Mouse (Mus musculus): ENCODE results near the gene Hoxb5. TPM values are rescaled to one million over a fixed set of nuclear protein-coding genes. Genes with fewer than 3 reads are reported as not detected.

Hoxb5 gene
- polyA plus RNA-seq, 1 experiment from 2014 or later = 18.8 TPM

DNA sequence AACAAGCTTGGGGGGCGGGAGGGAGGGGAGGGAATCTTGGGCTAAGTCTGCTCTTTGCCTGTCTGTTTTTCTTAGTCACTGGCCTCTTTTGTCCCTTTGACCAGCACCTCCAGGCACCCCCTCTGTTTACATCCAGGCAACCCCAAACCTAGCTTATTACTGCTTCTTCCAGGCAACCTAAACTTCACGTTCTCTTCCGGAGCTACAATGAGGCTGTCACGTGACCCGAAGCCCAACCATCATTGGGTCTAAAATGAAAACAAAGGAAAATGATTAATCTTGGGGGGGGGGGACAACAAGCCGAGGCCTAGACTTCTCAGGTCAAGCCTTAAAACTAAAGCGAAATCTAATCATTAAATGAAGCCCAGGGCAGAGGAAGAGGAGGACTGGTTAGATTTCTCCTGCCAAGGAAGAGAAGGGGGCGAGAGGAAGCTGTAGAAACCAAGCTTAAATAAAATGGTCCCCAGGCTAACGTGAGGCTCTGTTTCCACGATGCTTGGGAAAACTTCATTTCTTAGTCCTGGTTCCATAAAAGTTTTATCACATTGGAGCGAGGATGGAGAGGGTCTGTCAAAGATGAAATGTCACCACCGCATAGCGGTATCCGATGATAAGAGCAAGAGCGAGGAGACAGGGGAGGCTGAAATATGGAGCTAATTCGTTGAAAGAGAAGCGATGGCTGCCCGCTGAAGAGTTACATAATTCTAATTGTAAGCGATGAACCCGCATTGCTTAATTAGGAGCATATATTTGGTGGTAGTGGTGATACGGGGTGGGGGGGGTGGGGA lies 45.2 kb downstream of the Hoxb5 start:
- peaks cover 22% of the 10 kb centered on the region for H3K36me3 ChIP-seq
- peak overlapping the region; percentile 18; the same call in 1 of the 2 replicates for H3K4me3 ChIP-seq (replicated peaks)
- 11% methylated on average over 21 of the region's 21 CpGs for WGBS
- peak overlapping the region; percentile 99 for H3K27ac ChIP-seq
- peak overlapping the region; percentile 49 for H3K4me2 ChIP-seq
- H3K9ac ChIP-seq = peak overlapping the region; percentile 94
- no peaks in the 10 kb centered on the region for H3K27me3 ChIP-seq
- H3K9me3 ChIP-seq (replicated peaks) = no peaks in the 10 kb centered on the region
- no peak for ATAC-seq (replicated peaks; ENCODE audit: low FRiP score)
- peaks cover 80% of the 10 kb centered on the region for H3K4me1 ChIP-seq

DNA sequence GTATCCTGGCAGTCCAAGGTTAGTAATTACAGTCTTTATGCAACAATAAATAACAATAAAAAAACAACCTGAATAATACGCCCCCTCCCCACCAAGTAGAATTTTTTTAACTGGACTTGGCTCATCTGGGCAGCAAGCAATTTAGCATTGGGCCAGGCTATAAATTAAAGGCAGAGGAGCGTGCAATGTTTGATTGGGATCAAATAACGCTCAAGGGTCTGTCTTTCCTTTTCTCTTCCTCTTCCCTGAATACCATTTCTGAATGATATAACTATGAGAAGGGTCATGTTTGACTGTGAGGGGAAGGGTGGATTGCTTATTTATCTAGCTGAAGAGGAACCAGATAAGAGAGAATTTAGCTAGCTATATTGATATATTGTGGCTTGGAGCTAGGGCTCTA lies 45.9 kb downstream of the Hoxb5 start:
- Histone ChIP-seq H3K27ac (peak overlapping the region; percentile 99), H3K27me3 (no peaks in the 10 kb centered on the region), H3K36me3 (peaks cover 22% of the 10 kb centered on the region), H3K4me2 (peak overlapping the region; percentile 49), H3K9ac (peak overlapping the region; percentile 94), H3K4me1 (peaks cover 73% of the 10 kb centered on the region), H3K4me3 (replicated peaks) (peak overlapping the region; percentile 25; the same call in 1 of the 2 replicates), H3K9me3 (replicated peaks) (no peaks in the 10 kb centered on the region)
- no peak for ATAC-seq (replicated peaks; ENCODE audit: low FRiP score)
- 11% methylated on average over 3 of the region's 3 CpGs for WGBS

DNA sequence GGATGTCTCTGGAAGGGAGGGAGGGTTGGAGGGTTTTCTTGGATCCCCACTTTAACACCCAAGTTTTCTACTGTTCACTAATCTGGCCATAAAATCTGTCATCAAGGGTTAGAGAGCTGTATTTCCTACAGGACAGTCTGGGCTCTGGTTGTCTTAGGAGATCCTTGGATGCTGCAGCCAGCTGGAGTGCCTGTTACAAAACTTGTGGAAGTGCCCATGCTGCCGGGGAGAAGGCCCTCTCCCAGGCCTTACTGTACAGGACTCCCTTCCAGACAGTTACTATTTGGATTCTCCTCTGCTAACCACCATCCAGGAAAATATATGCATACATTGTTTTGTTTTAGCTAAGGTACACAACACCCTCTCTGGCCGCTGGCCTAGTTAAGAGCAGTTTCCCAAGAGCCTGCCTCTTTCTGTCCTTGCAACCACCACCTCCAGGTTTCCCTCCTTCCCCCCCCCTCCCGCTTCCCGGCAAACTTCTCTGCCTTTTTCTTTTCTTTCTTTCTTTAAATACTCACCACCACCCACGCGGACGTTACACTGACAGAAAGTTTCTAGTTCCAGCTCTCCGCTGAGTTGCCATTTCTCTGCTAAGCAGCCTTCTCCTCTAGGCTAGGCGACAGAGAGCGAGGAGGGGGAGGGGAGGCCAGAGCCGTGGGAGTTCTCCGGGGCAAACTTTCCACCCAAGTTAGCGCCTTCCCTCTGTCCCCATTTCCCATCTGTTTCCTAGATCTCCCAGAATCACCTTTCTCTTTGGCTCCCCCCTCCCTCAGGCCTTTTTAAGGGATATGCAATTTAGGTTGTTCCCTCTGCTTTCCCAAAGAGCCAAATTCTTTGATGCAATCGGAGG lies 46.6 kb downstream of the Hoxb5 start:
- Histone ChIP-seq H3K36me3 (peaks cover 16% of the 10 kb centered on the region), H3K9ac (peak overlapping the region; percentile 94), H3K4me3 (replicated peaks) (peak overlapping the region; percentile 25), H3K4me2 (peak overlapping the region; percentile 49), H3K27ac (peak overlapping the region; percentile 99), H3K4me1 (peaks cover 71% of the 10 kb centered on the region), H3K27me3 (no peaks in the 10 kb centered on the region), H3K9me3 (replicated peaks) (no peaks in the 10 kb centered on the region)
- no peak; the same call in 1 of the 2 replicates for ATAC-seq (replicated peaks; ENCODE audit: low FRiP score)
- WGBS = 3% methylated on average over 14 of the region's 14 CpGs

DNA sequence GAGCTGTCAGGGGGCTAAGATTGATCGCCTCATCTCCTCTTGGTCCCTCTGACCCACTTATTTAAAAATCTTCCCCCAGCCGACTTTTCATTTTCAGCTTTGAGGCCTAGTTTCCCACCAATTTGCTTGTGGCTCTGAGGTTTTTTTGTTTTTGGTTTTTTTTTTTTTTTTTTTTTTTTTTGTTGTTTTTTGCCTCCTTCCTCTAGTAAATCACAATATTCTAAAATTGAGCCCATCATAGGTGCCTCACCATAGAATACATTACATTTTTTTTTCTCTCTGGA lies 47.1 kb downstream of the Hoxb5 start, which contains the start of gene Hoxb2:
TSS of gene Hoxb2 (plus strand) at position 185 of the 284 bp plus-strand sequence.
- Histone ChIP-seq H3K4me3 (replicated peaks) (peak within 1 kb of the TSS; percentile 68), H3K4me1 (peaks cover 71% of the 10 kb centered on the region), H3K4me2 (peak within 1 kb of the TSS; percentile 81), H3K9me3 (replicated peaks) (no peaks in the 10 kb centered on the region), H3K36me3 (peaks cover 14% of the 10 kb centered on the region), H3K27ac (peak within 1 kb of the TSS; percentile 99), H3K9ac (peak within 1 kb of the TSS; percentile 94), H3K27me3 (no peaks in the 10 kb centered on the region)
- 14% methylated on average over 2 of the region's 2 CpGs for WGBS
- ATAC-seq (replicated peaks; ENCODE audit: low FRiP score) = no peak

DNA sequence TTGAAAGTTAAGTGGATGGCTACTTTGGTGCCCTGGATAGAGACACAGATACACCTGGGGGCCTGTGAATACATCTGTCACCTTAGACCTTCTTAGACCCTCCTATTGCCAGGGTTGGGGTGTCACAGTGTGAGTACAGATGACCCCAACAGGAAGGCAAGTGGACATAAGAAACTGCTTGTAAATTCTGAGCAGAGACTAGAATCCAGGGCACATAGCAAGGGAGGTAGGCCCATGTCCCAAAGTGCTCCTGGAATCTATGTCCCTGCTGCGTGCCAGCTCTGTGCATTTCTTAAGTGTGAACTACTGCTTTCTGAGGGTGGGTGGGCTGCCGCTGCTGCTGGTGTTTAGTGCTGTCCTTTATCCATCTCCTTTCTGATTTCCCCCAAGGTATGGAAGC lies 47.7 kb downstream of the Hoxb5 start:
- Histone ChIP-seq H3K4me1 (peaks cover 68% of the 10 kb centered on the region), H3K4me3 (replicated peaks) (peak overlapping the region; percentile 68; the same call in 1 of the 2 replicates), H3K27ac (peak overlapping the region; percentile 99), H3K9ac (peak overlapping the region; percentile 94), H3K9me3 (replicated peaks) (no peaks in the 10 kb centered on the region), H3K27me3 (no peaks in the 10 kb centered on the region), H3K4me2 (peak overlapping the region; percentile 81), H3K36me3 (peaks cover 11% of the 10 kb centered on the region)
- no peak for ATAC-seq (replicated peaks; ENCODE audit: low FRiP score)
- 32% methylated on average over 2 of the region's 2 CpGs for WGBS

DNA sequence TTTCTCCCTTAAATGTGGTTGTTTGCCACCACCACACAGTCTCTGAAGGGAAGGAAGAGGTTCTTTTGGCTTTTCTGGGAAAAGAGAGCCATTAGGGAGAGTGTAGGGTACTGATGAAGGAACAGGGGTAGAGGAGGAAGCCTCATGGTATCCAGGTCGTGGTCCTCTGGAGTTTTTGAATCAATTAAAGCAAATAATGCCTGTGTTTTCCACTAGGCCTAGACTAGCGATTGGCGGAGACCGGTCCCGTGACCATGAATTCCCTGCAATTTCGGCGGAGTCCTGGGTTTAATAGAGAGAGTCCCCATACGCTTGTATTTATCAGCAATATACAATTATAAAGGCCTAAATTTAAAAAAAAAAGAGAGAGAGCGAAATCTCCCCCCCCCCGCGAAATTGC lies 48.2 kb downstream of the Hoxb5 start:
- Histone ChIP-seq H3K9ac (peak overlapping the region; percentile 94), H3K9me3 (replicated peaks) (no peaks in the 10 kb centered on the region), H3K27me3 (no peaks in the 10 kb centered on the region), H3K4me2 (peak overlapping the region; percentile 81), H3K4me3 (replicated peaks) (peak overlapping the region; percentile 68), H3K36me3 (peaks cover 6% of the 10 kb centered on the region; the same call in 1 of the 2 replicates), H3K27ac (peak overlapping the region; percentile 99), H3K4me1 (peaks cover 68% of the 10 kb centered on the region)
- no peak for ATAC-seq (replicated peaks; ENCODE audit: low FRiP score)
- WGBS = 5% methylated on average over 11 of the region's 11 CpGs

DNA sequence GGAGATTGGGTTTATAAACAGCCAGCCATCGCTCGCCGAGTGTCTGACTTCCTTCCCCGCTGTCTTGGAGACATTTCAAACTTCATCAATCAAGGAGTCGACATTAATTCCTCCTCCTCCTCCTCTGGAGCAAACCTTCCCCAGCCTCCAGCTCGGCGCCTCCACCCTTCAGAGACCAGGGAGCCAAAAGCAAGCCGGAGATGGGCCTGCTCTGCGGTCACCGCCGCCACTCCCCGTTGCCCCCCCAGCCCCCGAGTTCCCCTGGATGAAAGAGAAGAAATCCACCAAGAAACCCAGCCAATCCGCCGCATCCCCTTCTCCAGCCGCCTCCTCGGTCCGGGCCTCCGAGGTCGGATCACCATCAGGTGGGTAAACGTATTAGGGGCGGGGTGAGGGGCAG lies 48.7 kb downstream of the Hoxb5 start:
- H3K9ac ChIP-seq = peak overlapping the region; percentile 94
- H3K36me3 ChIP-seq = peaks cover under 1% of the 10 kb centered on the region; the same call in 1 of the 2 replicates
- H3K27ac ChIP-seq = peak overlapping the region; percentile 99
- ATAC-seq (replicated peaks; ENCODE audit: low FRiP score) = peak; percentile 31
- H3K4me2 ChIP-seq = peak overlapping the region; percentile 81
- H3K9me3 ChIP-seq (replicated peaks) = no peaks in the 10 kb centered on the region
- H3K4me1 ChIP-seq = peaks cover 63% of the 10 kb centered on the region
- no peaks in the 10 kb centered on the region for H3K27me3 ChIP-seq
- 1% methylated on average over 21 of the region's 22 CpGs for WGBS
- H3K4me3 ChIP-seq (replicated peaks) = peak overlapping the region; percentile 68

DNA sequence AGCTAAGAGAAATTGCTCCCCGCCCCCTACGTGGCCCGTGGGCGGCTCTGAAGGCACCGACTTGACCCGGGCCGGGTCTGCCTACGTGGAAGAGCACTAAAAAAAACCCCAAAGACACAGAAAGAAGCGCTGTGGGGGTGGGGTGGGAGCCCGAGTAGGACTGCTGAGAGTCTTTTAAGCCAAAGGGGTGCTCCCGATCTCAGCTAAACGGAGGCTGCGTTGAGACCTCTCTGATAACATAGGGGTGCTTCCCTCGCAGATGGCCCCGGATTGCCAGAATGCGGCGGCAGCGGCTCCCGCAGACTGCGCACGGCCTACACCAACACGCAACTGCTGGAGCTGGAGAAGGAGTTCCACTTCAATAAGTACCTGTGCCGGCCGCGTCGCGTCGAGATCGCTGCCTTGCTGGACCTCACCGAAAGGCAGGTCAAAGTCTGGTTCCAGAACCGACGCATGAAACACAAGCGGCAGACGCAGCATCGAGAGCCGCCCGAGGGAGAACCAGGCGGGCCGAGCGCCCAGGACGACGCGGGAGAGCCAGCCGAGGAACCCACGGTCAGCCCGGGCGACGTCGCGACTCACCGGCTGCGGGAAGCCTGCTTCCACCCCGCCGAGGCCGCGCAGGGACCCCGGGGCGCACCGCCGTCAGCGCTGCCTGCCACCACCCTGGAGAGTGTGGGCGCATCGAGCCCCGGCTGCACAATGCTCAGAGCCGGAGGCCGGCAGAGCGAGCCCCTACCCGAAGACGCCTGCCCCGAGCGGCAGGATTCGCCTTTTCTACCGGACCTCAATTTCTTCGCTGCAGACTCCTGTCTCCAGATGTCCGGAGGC lies 49.8 kb downstream of the Hoxb5 start:
- peak overlapping the region; percentile 94 for H3K9ac ChIP-seq
- H3K9me3 ChIP-seq (replicated peaks) = no peaks in the 10 kb centered on the region
- no peaks in the 10 kb centered on the region for H3K27me3 ChIP-seq
- peak overlapping the region; percentile 81 for H3K4me2 ChIP-seq
- peaks cover 56% of the 10 kb centered on the region for H3K4me1 ChIP-seq
- ATAC-seq (replicated peaks; ENCODE audit: low FRiP score) = no peak
- no peaks in the 10 kb centered on the region for H3K36me3 ChIP-seq
- peak overlapping the region; percentile 68 for H3K4me3 ChIP-seq (replicated peaks)
- WGBS = under 1% methylated on average over 75 of the region's 75 CpGs
- peak overlapping the region; percentile 99 for H3K27ac ChIP-seq

DNA sequence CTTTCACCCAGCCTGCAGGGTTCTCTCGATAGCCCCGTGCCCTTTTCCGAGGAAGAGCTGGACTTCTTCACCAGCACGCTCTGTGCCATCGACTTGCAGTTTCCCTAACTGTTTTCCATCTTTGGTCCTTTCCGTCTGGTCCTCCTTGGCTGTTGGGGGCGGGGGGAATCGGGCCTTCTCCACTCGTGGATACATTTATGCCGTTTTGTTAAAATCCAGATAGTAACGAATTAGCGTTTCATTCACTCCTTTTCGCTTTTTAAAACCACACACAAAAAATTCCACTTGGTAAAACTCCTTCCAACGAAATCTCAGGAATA lies 50.3 kb downstream of the Hoxb5 start:
- ATAC-seq (replicated peaks; ENCODE audit: low FRiP score) = no peak
- Histone ChIP-seq H3K4me2 (peak overlapping the region; percentile 81), H3K4me1 (peaks cover 50% of the 10 kb centered on the region), H3K27ac (peak overlapping the region; percentile 99), H3K9ac (peak overlapping the region; percentile 94), H3K36me3 (no peaks in the 10 kb centered on the region), H3K27me3 (no peaks in the 10 kb centered on the region), H3K9me3 (replicated peaks) (no peaks in the 10 kb centered on the region), H3K4me3 (replicated peaks) (peak overlapping the region; percentile 68)
- WGBS = 2% methylated on average over 14 of the region's 14 CpGs

DNA sequence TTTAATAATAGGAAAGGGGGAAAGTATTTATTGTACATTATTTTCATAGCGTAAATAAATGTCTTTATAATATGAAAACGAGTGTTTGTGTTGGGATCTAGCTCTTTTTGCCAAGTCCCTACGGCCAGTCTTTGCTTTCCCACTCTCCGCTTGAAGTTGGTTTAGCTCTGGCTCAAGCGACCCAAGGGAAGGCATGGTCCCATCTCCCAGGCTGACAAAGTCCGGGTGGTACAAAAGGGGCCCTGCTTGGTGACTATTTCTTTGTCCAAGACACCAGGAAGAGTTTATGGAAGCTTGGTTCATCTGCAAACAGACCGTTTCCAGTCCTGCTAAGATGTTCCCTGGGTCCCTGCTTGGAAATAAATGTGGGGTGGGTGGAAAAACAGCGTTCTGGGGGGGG lies 50.8 kb downstream of the Hoxb5 start:
- no peaks in the 10 kb centered on the region for H3K36me3 ChIP-seq
- no peaks in the 10 kb centered on the region for H3K27me3 ChIP-seq
- ATAC-seq (replicated peaks; ENCODE audit: low FRiP score) = no peak
- peak overlapping the region; percentile 96 for H3K27ac ChIP-seq
- H3K9ac ChIP-seq = peak overlapping the region; percentile 94
- H3K4me1 ChIP-seq = peaks cover 46% of the 10 kb centered on the region
- H3K9me3 ChIP-seq (replicated peaks) = no peaks in the 10 kb centered on the region
- peak overlapping the region; percentile 68 for H3K4me3 ChIP-seq (replicated peaks)
- peak overlapping the region; percentile 81 for H3K4me2 ChIP-seq
- 7% methylated on average over 8 of the region's 8 CpGs for WGBS

DNA sequence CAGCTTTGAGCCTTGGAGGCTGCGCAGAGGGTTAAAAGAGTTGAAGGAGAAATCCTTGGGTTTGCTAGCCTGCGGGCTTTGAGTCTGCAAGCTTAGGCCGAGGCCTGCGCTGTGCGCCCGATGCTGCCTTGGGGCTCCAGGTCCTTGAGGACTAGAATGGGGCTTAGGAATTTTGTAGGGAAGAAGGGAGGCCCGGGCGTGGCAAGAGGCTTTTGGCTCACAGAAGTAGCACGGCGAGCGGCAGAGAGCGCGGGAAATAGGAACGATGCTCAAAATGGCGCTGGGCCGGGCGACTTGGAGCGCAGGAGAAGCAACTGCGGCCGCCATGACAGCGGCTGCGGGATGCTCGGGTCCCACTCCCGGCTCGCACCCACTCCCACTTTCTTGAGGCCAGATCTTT lies 51.2 kb downstream of the Hoxb5 start:
- Histone ChIP-seq H3K9me3 (replicated peaks) (no peaks in the 10 kb centered on the region), H3K4me2 (peak overlapping the region; percentile 81), H3K27me3 (no peaks in the 10 kb centered on the region), H3K27ac (peak overlapping the region; percentile 96), H3K36me3 (no peaks in the 10 kb centered on the region), H3K9ac (peak overlapping the region; percentile 94), H3K4me1 (peaks cover 41% of the 10 kb centered on the region), H3K4me3 (replicated peaks) (peak overlapping the region; percentile 68)
- ATAC-seq (replicated peaks; ENCODE audit: low FRiP score) = no peak
- under 1% methylated on average over 25 of the region's 25 CpGs for WGBS

Data from kidney, embryonic 15.5 days (tissue).